Mouse (Mus musculus): ENCODE results near the gene Iqschfp.

- TF ChIP-seq POLR2A (IDR thresholded peaks at IDR 0.05; ENCODE audit: extremely low read depth, insufficient read depth, low read length) (no peak), CTCF (IDR thresholded peaks at IDR 0.05; ENCODE audit: extremely low read depth, insufficient read depth, low read length) (no peak)
Measured at GRCm38 (mm10) chr3:68476336-68476735, 584.3 kb downstream of the Iqschfp start.

All from cortical plate, adult 2 months (tissue).